Comparison of ENCODE assay signal across 11 mouse cellular contexts in the genomic region with DNA sequence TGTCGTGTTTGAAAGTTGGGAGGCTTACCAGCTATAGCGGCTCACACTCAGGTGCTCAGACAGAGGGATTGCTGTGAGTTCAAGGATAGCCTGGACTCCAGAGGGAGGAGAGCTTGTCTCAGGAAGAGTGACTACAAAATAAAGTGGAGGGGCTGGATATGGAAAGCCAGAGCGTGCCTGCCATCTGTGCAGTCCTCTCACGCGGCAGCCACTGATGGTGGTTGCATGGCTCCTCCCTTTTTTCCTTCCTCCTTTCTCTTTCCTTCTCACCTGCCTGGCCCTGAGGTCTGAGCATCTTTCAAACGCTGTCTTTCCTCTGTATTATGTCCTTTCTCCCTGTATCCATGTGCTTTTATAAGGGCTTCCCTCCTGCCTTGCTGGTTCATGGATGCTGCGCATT. TPM values are rescaled to one million over a fixed set of nuclear protein-coding genes. Genes with fewer than 3 reads are reported as not detected.
DNase-seq lines count a peak whose midpoint lies in the region; ATAC-seq and TF ChIP-seq lines count a peak whose summit lies in the region.
"Had no signal": no experiment of that assay in that cellular context is flagged by ENCODE, and none has a peak within 500 bp of the region (broad histone marks: within the 10 kb centered on the region; RNA-seq: fewer than 3 reads in every experiment).

No protein-coding gene starts in this region.

- H3K9me3 ChIP-seq in forebrain, embryonic 13.5 days (replicated peaks), result no peaks in the 10 kb centered on the region
- no peaks in the 10 kb centered on the region for H3K9me3 ChIP-seq in limb, embryonic 11.5 days (ENCODE audit: control insufficient read depth, low read length)
- H3K9me3 ChIP-seq in neural tube, embryonic 14.5 days (ENCODE audit: control insufficient read depth, low read length), result no peaks in the 10 kb centered on the region
- H3K9me3 ChIP-seq: heart, embryonic 10.5 days had no signal

- H3K36me3 ChIP-seq in forebrain, embryonic 13.5 days (ENCODE audit: poor library complexity, severe bottlenecking), result peaks cover 24% of the 10 kb centered on the region
- no peaks in the 10 kb centered on the region; the same call in 1 of the 2 replicates for H3K36me3 ChIP-seq in limb, embryonic 11.5 days (ENCODE audit: control insufficient read depth, insufficient read depth, low read length)
- no peaks in the 10 kb centered on the region for H3K36me3 ChIP-seq in neural tube, embryonic 14.5 days (ENCODE audit: control insufficient read depth, insufficient read depth, low read length)

- intact Hi-C loops in heart, postnatal 25 days (cut with DNase I), result no loop called here

- H3K4me2 ChIP-seq in forebrain, embryonic 13.5 days, result peak overlapping the region; percentile 90
- H3K4me2 ChIP-seq in limb, embryonic 11.5 days (ENCODE audit: low read depth, severe bottlenecking), result peak overlapping the region; percentile 24; the same call in 1 of the 2 replicates
- H3K4me2 ChIP-seq in neural tube, embryonic 14.5 days (ENCODE audit: low read depth, low read length), result peak overlapping the region; percentile 92; the same call in 1 of the 2 replicates

- no peaks in the 10 kb centered on the region for H3K27me3 ChIP-seq in forebrain, embryonic 13.5 days
- no peaks in the 10 kb centered on the region for H3K27me3 ChIP-seq in limb, embryonic 11.5 days (ENCODE audit: control insufficient read depth, insufficient read depth, low read length)
- no peaks in the 10 kb centered on the region for H3K27me3 ChIP-seq in neural tube, embryonic 14.5 days (ENCODE audit: control insufficient read depth, insufficient read depth, low read length)

- no peak for TF ChIP-seq CTCF in layer of hippocampus, adult 2 months (conservative IDR thresholded peaks at IDR 0.05)

- no peak for DNase-seq in layer of hippocampus, adult 2 months (ENCODE audit: low spot score in 2 of 2)
- no peak for DNase-seq in layer of hippocampus, adult 8-10 months (ENCODE audit: low spot score in 2 of 2)
- DNase-seq in limb, embryonic 11.5 days (ENCODE audit: low spot score), result no peak
- DNase-seq in urinary bladder, postnatal 4 days (ENCODE audit: low spot score in 2 of 2), result no peak
- DNase-seq in heart, postnatal 25 days (ENCODE audit: low spot score), result no peak
- DNase-seq in embryo, embryonic 10 days (ENCODE audit: low spot score), result no peak
- DNase-seq: cerebellum, postnatal 36 days; retina, postnatal 1 day had no signal

- peak overlapping the region; percentile 89 for H3K27ac ChIP-seq in layer of hippocampus, adult 2 months
- no peak overlapping the region for H3K27ac ChIP-seq in forebrain, embryonic 13.5 days
- H3K27ac ChIP-seq in limb, embryonic 11.5 days (replicated peaks; ENCODE audit: low read depth, low read length), result no peak overlapping the region
- H3K27ac ChIP-seq in neural tube, embryonic 14.5 days (ENCODE audit: low read depth, low read length), result no peak overlapping the region
- H3K27ac ChIP-seq: heart, embryonic 10.5 days had no signal

- WGBS in forebrain, embryonic 13.5 days, result 83% methylated on average over 7 of the region's 7 CpGs
- 80% methylated on average over 7 of the region's 7 CpGs for WGBS in limb, embryonic 11.5 days
- 84% methylated on average over 7 of the region's 7 CpGs for WGBS in neural tube, embryonic 14.5 days

- peaks cover 41% of the 10 kb centered on the region for H3K4me1 ChIP-seq in forebrain, embryonic 13.5 days
- peaks cover 21% of the 10 kb centered on the region for H3K4me1 ChIP-seq in limb, embryonic 11.5 days (ENCODE audit: control insufficient read depth, insufficient read depth, low read length)
- H3K4me1 ChIP-seq in neural tube, embryonic 14.5 days (ENCODE audit: control insufficient read depth, insufficient read depth, low read length), result peaks cover 18% of the 10 kb centered on the region

- peak overlapping the region; percentile 27; the same call in 1 of the 2 replicates for H3K9ac ChIP-seq in forebrain, embryonic 13.5 days
- H3K9ac ChIP-seq in limb, embryonic 11.5 days (ENCODE audit: low read length), result no peak overlapping the region
- no peak overlapping the region for H3K9ac ChIP-seq in neural tube, embryonic 14.5 days (replicated peaks; ENCODE audit: low read depth, low read length)

- peak overlapping the region; percentile 88 for H3K4me3 ChIP-seq in layer of hippocampus, adult 2 months
- H3K4me3 ChIP-seq in forebrain, embryonic 13.5 days, result 0 out of 2 replicates have a peak overlapping the region, but pooled peaks have one; percentile 89
- no peak overlapping the region for H3K4me3 ChIP-seq in limb, embryonic 11.5 days (ENCODE audit: low read depth, low read length)
- 0 out of 2 replicates have a peak overlapping the region, but pooled peaks have one; percentile 3 for H3K4me3 ChIP-seq in neural tube, embryonic 14.5 days (ENCODE audit: low read depth, low read length)
- H3K4me3 ChIP-seq: heart, embryonic 10.5 days had no signal

- no peak for ATAC-seq in forebrain, embryonic 13.5 days
- ATAC-seq in limb, embryonic 11.5 days (ENCODE audit: insufficient number of reproducible peaks, low FRiP score, low TSS enrichment, low read depth), result no peak
- ATAC-seq in neural tube, embryonic 14.5 days (ENCODE audit: low read depth), result no peak

RNA-seq across cellular contexts. Expression of gene Aacs, which starts 2.4 kb away (rescaled TPM):
- total RNA-seq in layer of hippocampus, adult 2 months (2021), result 10 to 100 TPM; 48.1 to 55.5 TPM
- 10 to 100 TPM; 49.4 to 59.0 (median 51.7) TPM for total RNA-seq in layer of hippocampus, adult 8-10 months (2022)
- polyA plus RNA-seq in forebrain, embryonic 13.5 days (2015; fragmentation: Nextera tagmentation; extraction: Ambion mirVana), result 53.7 and 54.6 TPM in 2 replicates
- polyA plus RNA-seq in limb, embryonic 11.5 days (2014; fragmentation: Nextera tagmentation; extraction: Ambion mirVana), result 35.7 and 40.5 TPM in 2 replicates
- 78.9 and 79.8 TPM in 2 replicates for polyA plus RNA-seq in neural tube, embryonic 14.5 days (2014; fragmentation: Nextera tagmentation; extraction: Ambion mirVana)
- total RNA-seq in heart, postnatal 25 days (2021), result 1 to 10 TPM; 3.0 to 4.1 TPM

RNA-seq across cellular contexts. Expression of gene Bri3bp, which starts 36.7 kb away (rescaled TPM):
- total RNA-seq in layer of hippocampus, adult 2 months (2021), result 100 to 1,000 TPM in 1 of 2 experiments, 10 to 100 TPM in 1; 93.2 to 107 TPM
- 100 to 1,000 TPM in 2 of 4 experiments, 10 to 100 TPM in 2; 89.5 to 105 (median 95.6) TPM for total RNA-seq in layer of hippocampus, adult 8-10 months (2022)
- 33.6 and 37.6 TPM in 2 replicates for polyA plus RNA-seq in forebrain, embryonic 13.5 days (2015; fragmentation: Nextera tagmentation; extraction: Ambion mirVana)
- 36.9 and 39.3 TPM in 2 replicates for polyA plus RNA-seq in limb, embryonic 11.5 days (2014; fragmentation: Nextera tagmentation; extraction: Ambion mirVana)
- polyA plus RNA-seq in neural tube, embryonic 14.5 days (2014; fragmentation: Nextera tagmentation; extraction: Ambion mirVana), result 34.5 and 40.5 TPM in 2 replicates
- total RNA-seq in heart, postnatal 25 days (2021), result 10 to 100 TPM; 49.0 to 57.6 TPM

RNA-seq across cellular contexts. Expression of gene Dhx37, which starts 44.1 kb away (rescaled TPM):
- total RNA-seq in layer of hippocampus, adult 2 months (2021), result 10 to 100 TPM; 15.2 to 15.6 TPM
- total RNA-seq in layer of hippocampus, adult 8-10 months (2022), result 10 to 100 TPM; 13.2 to 13.5 (median 13.4) TPM
- polyA plus RNA-seq in forebrain, embryonic 13.5 days (2015; fragmentation: Nextera tagmentation; extraction: Ambion mirVana), result 10.2 and 12.3 TPM in 2 replicates
- 12.4 and 14.2 TPM in 2 replicates for polyA plus RNA-seq in limb, embryonic 11.5 days (2014; fragmentation: Nextera tagmentation; extraction: Ambion mirVana)
- polyA plus RNA-seq in neural tube, embryonic 14.5 days (2014; fragmentation: Nextera tagmentation; extraction: Ambion mirVana), result 8.5 and 8.6 TPM in 2 replicates
- 10 to 100 TPM; 10.2 to 10.6 TPM for total RNA-seq in heart, postnatal 25 days (2021)

RNA-seq across cellular contexts. Expression of gene Tmem132b, which starts 53.5 kb away (rescaled TPM):
- total RNA-seq in layer of hippocampus, adult 2 months (2021), result 100 to 1,000 TPM; 117 to 127 TPM
- 100 to 1,000 TPM; 116 to 122 (median 119) TPM for total RNA-seq in layer of hippocampus, adult 8-10 months (2022)
- polyA plus RNA-seq in forebrain, embryonic 13.5 days (2015; fragmentation: Nextera tagmentation; extraction: Ambion mirVana), result 2.1 TPM in 2 replicates
- 0.08 and 0.09 TPM in 2 replicates for polyA plus RNA-seq in limb, embryonic 11.5 days (2014; fragmentation: Nextera tagmentation; extraction: Ambion mirVana)
- polyA plus RNA-seq in neural tube, embryonic 14.5 days (2014; fragmentation: Nextera tagmentation; extraction: Ambion mirVana), result 5.5 and 6.2 TPM in 2 replicates
- total RNA-seq in heart, postnatal 25 days (2021), result not detected
- polyA plus RNA-seq: heart, embryonic 10.5 days had no signal

Comparison
In these comparisons a context has a peak if more than half of its experiments do, and no peak if none do; other contexts are left out.
1. H3K4me2 ChIP-seq: peak in every context shown above with its lines; median percentile 92 in neural tube, embryonic 14.5 days; 90 in forebrain, embryonic 13.5 days; 24 in limb, embryonic 11.5 days.
2. RNA of gene Aacs, which starts 2.4 kb away (total RNA-seq): 48.1 to 55.5 TPM in layer of hippocampus, adult 2 months and 49.4 to 59.0 TPM in layer of hippocampus, adult 8-10 months; 3.0 to 4.1 TPM in heart, postnatal 25 days; every median in the first group is over 4 times any median in the second.